Mouse (Mus musculus) G1E (cell line): ENCODE measurements around the gene Serinc4.

Source experiments
- CTCF ChIP-seq: IDR thresholded peaks from 2 replicates; pipeline ENCODE4 v1.5.1; 2012; ENCODE audit warnings: low read depth, low read length, inconsistent platforms, mixed read lengths
- GATA2 ChIP-seq: IDR thresholded peaks from 2 replicates; pipeline ENCODE4 v1.6.1; 2012; ENCODE audit warnings: low read depth, low read length, inconsistent platforms, borderline replicate concordance
- TAL1 ChIP-seq: conservative IDR thresholded peaks from 2 replicates; pipeline ENCODE4 v1.6.1; 2012; ENCODE audit warnings: low read depth, low read length, inconsistent platforms, mixed read lengths

- TF ChIP-seq CTCF: no peak
- TF ChIP-seq TAL1: no peak
- TF ChIP-seq GATA2: no peak
Measured at GRCm38 (mm10) chr2:121460071-121460470, 3.5 kb upstream of the Serinc4 start.
